Mouse (Mus musculus) heart, embryonic 16.5 days (tissue): Measurements from ENCODE around the gene Ndufa1. TPM values are rescaled to one million over a fixed set of nuclear protein-coding genes. Genes with fewer than 3 reads are reported as not detected.
"Not testable (repeated sequence)": the region's sequence is repeated elsewhere in the genome, so short reads cannot be mapped to it uniquely, and the experiment has no call there.

Experiments
- ATAC-seq: fragments of 200-750 bp; cut with Nextera tagmentation; replicated peaks from 2 replicates; pipeline ENCODE4 v1.8.0; 2017; ENCODE audit warnings: moderate number of reproducible peaks; ENCODE audit not compliant: insufficient read depth, low FRiP score; ENCODE audit errors: extremely low read depth
- H3K27ac ChIP-seq: fragments of 300-500 bp; sonication (generic); 2 replicates; pipeline ENCODE4 v1.5.1; 2014; ENCODE audit warnings: mild to moderate bottlenecking, low read length, control low read depth, moderate library complexity
- H3K27me3 ChIP-seq: fragments of 300-500 bp; sonication (generic); 2 replicates; pipeline ENCODE4 v1.6.1; 2014; ENCODE audit warnings: low read length, mixed read lengths; ENCODE audit not compliant: control insufficient read depth, insufficient read depth
- H3K36me3 ChIP-seq: fragments of 300-500 bp; sonication (generic); 2 replicates; pipeline ENCODE4 v1.6.1; 2014; ENCODE audit not compliant: control insufficient read depth, insufficient read depth
- H3K4me1 ChIP-seq: fragments of 300-500 bp; sonication (generic); 2 replicates; pipeline ENCODE4 v1.6.1; 2014; ENCODE audit warnings: low read length, mixed read lengths; ENCODE audit not compliant: control insufficient read depth, insufficient read depth
- H3K4me2 ChIP-seq: fragments of 300-500 bp; sonication (generic); 2 replicates; pipeline ENCODE4 v1.6.1; 2014; ENCODE audit warnings: low read depth, mild to moderate bottlenecking, control low read depth, low read length
- H3K4me3 ChIP-seq: fragments of 300-500 bp; sonication (generic); 2 replicates; pipeline ENCODE4 v1.5.1; 2014; ENCODE audit warnings: mild to moderate bottlenecking, control low read depth, low read length
- H3K9ac ChIP-seq: fragments of 300-500 bp; sonication (generic); 2 replicates; pipeline ENCODE4 v1.6.1; 2014; ENCODE audit warnings: low read length, control low read depth
- H3K9me3 ChIP-seq: fragments of 300-500 bp; sonication (generic); replicated peaks from 2 replicates; pipeline ENCODE4 v1.6.1; 2016; ENCODE audit warnings: low read length; ENCODE audit not compliant: control insufficient read depth
- WGBS: fragments of 180-500 bp; shearing (Covaris S2); extraction: QIAGEN DNeasy Blood & Tissue Kit; methylation state at CpG from one replicate; pipeline ENCODE4 v1.1.7; 2014; 5-methylcytosine and 5-hydroxymethylcytosine counted together
- polyA plus RNA-seq: library from polyadenylated mRNA; unstranded; fragments of >200 nt; fragmentation: Nextera tagmentation; extraction: Ambion mirVana; gene quantifications from 2 replicates; pipeline ENCODE4 v1.2.1, GENCODE M21; 2015

Gene Ndufa1
- polyA plus RNA-seq, 1 experiment from 2014 or later: 767 TPM

DNA sequence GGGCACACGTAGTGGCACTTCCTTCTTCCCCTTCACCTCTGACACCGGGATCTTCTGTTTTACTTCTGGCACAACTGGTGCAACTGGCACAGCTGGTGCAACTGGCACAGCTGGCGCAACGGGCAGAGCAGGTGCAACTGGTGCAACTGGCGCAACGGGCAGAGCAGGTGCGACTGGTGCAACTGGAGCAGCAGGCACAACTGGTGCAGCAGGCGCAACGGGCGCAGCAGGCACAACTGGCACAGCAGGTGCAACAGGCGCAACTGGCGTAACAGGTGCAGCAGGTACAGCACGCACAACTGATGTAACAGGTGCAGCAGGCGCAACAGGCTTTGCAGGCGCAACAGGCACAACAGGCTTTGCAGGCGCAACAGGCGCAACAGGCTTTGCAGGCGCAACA lies 27.8 kb downstream of the Ndufa1 start:
- H3K27me3 ChIP-seq: no peaks in the 10 kb centered on the region
- no peaks in the 10 kb centered on the region for H3K36me3 ChIP-seq
- no peak overlapping the region for H3K9ac ChIP-seq
- no peak overlapping the region for H3K4me3 ChIP-seq
- no peak for ATAC-seq
- 67% methylated on average over 18 of the region's 18 CpGs for WGBS
- H3K9me3 ChIP-seq: no peaks in the 10 kb centered on the region
- H3K27ac ChIP-seq: no peak overlapping the region
- H3K4me2 ChIP-seq: no peak overlapping the region
- no peaks in the 10 kb centered on the region for H3K4me1 ChIP-seq

GRCm38 (mm10) chrX:37161169-37161568 lies 29.8 kb downstream of the Ndufa1 start:
- no peaks in the 10 kb centered on the region for H3K9me3 ChIP-seq
- ATAC-seq: no peak
- H3K4me1 ChIP-seq: no peaks in the 10 kb centered on the region
- no peaks in the 10 kb centered on the region for H3K27me3 ChIP-seq
- 73% methylated on average over 10 of the region's 10 CpGs for WGBS
- no peak overlapping the region for H3K4me3 ChIP-seq
- no peak overlapping the region for H3K4me2 ChIP-seq
- no peak overlapping the region for H3K9ac ChIP-seq
- H3K36me3 ChIP-seq: peaks cover 2% of the 10 kb centered on the region; the same call in 1 of the 2 replicates
- no peak overlapping the region for H3K27ac ChIP-seq

GRCm38 (mm10) chrX:37157839-37158238 lies 33.1 kb downstream of the Ndufa1 start:
- Histone ChIP-seq H3K4me1 (no peaks in the 10 kb centered on the region), H3K27ac (no peak overlapping the region), H3K9ac (no peak overlapping the region), H3K4me3 (no peak overlapping the region), H3K4me2 (no peak overlapping the region), H3K27me3 (no peaks in the 10 kb centered on the region), H3K36me3 (peaks cover 4% of the 10 kb centered on the region; the same call in 1 of the 2 replicates), H3K9me3 (no peaks in the 10 kb centered on the region)
- no peak for ATAC-seq
- WGBS: 45% methylated on average over 4 of the region's 4 CpGs

- 96% methylated on average over 2 of the region's 2 CpGs for WGBS
- no peak overlapping the region for H3K9ac ChIP-seq
- no peak for ATAC-seq
Measured at GRCm38 (mm10) chrX:37144954-37145353, 46.0 kb downstream of the Ndufa1 start.

DNA sequence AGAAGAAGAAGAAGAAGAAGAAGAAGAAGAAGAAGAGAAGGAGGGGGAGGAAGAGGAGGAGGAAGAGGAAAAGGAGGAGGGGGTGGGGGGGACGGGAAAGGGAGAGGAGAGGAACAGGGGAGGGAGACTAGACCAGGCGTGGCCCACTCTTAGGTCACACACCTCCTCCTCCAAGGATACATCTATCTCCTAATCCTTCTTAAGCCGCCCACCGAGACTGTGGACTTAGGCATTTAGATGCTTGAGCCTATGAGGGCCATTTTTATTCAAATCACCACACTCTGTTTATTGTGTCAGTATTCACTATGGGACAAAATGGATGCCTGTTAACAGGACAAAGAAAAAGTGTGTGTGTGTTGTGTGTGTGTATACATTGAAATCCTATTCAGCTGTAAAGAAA lies 46.5 kb downstream of the Ndufa1 start:
- H3K27me3 ChIP-seq, H3K9me3 ChIP-seq, H3K4me3 ChIP-seq, ATAC-seq, H3K9ac ChIP-seq, H3K27ac ChIP-seq, H3K36me3 ChIP-seq, H3K4me2 ChIP-seq, H3K4me1 ChIP-seq: not testable (repeated sequence)
- 70% methylated on average over 2 of the region's 4 CpGs for WGBS

More at GRCm38 (mm10) chrX:37144954-37145353, 46.0 kb downstream of the Ndufa1 start:
- Histone ChIP-seq H3K4me1 (no peaks in the 10 kb centered on the region), H3K4me3 (no peak overlapping the region), H3K27ac (no peak overlapping the region), H3K36me3 (0 out of 2 replicates have a peak, but pooled peaks cover 8% of the 10 kb centered on the region), H3K27me3 (no peaks in the 10 kb centered on the region), H3K4me2 (no peak overlapping the region), H3K9me3 (no peaks in the 10 kb centered on the region)

- no peak for ATAC-seq
- Histone ChIP-seq H3K36me3 (peaks cover 10% of the 10 kb centered on the region; the same call in 1 of the 2 replicates), H3K27ac (no peak overlapping the region), H3K4me1 (no peaks in the 10 kb centered on the region), H3K27me3 (no peaks in the 10 kb centered on the region), H3K4me3 (no peak overlapping the region), H3K4me2 (no peak overlapping the region), H3K9me3 (no peaks in the 10 kb centered on the region), H3K9ac (no peak overlapping the region)
- 76% methylated on average over 3 of the region's 3 CpGs for WGBS
Measured at GRCm38 (mm10) chrX:37141732-37142131, 49.2 kb downstream of the Ndufa1 start.

Other genes starting within 250 kb of the Ndufa1 start
- 49.7 and 50.3 TPM in 2 replicates for gene Sept6, start 199.4 kb downstream of the Ndufa1 start, polyA plus RNA-seq
- 0.15 and 0.24 TPM in 2 replicates for gene Sowahd, start 142.3 kb downstream of the Ndufa1 start, polyA plus RNA-seq
- 275 and 291 TPM in 2 replicates for gene Rpl39, start 105.8 kb downstream of the Ndufa1 start, polyA plus RNA-seq
- 13.5 and 13.6 TPM in 2 replicates for gene Upf3b, start 80.8 kb downstream of the Ndufa1 start, polyA plus RNA-seq
- 10.3 and 13.2 TPM in 2 replicates for gene Nkap, start 64.4 kb downstream of the Ndufa1 start, polyA plus RNA-seq
- 0.19 TPM in 1 of 2 replicates, not detected in the other for gene Akap14, start 22.3 kb downstream of the Ndufa1 start, polyA plus RNA-seq
- 5.5 and 7.1 TPM in 2 replicates for gene Rnf113a1, start 82 bp upstream of the Ndufa1 start, polyA plus RNA-seq
- not detected in 2 replicates for gene Gm9, start 19.9 kb upstream of the Ndufa1 start, polyA plus RNA-seq
- not detected in 2 replicates for gene Rhox1, start 31.1 kb upstream of the Ndufa1 start, polyA plus RNA-seq
- not detected in 2 replicates for gene Rhox2a, start 53.8 kb upstream of the Ndufa1 start, polyA plus RNA-seq
- gene Rhox3a, start 58.8 kb upstream of the Ndufa1 start, polyA plus RNA-seq: not detected in 2 replicates
- 0.14 TPM in 1 of 2 replicates, not detected in the other for gene Rhox4a, start 74.2 kb upstream of the Ndufa1 start, polyA plus RNA-seq
- gene Rhox3a2, start 188.9 kb upstream of the Ndufa1 start, polyA plus RNA-seq: not detected in 2 replicates
- 2.3 and 6.1 TPM in 2 replicates for gene Rhox4a2, start 199.7 kb upstream of the Ndufa1 start, polyA plus RNA-seq
- gene Rhox2b, start 220.9 kb upstream of the Ndufa1 start, polyA plus RNA-seq: not detected in 2 replicates
- gene Rhox4b, start 241.3 kb upstream of the Ndufa1 start, polyA plus RNA-seq: 0.72 and 2.2 TPM in 2 replicates